Mouse (Mus musculus): ENCODE results near the gene Mctp2. TPM values are rescaled to one million over a fixed set of nuclear protein-coding genes. Genes with fewer than 3 reads are reported as not detected.

Gene Mctp2
- 0.73 and 0.81 TPM in 2 replicates for polyA plus RNA-seq (2012; rRNA removed)

- Histone ChIP-seq H3K4me1 (ENCODE audit: control insufficient read depth, insufficient read depth, low read length) (no peaks in the 10 kb centered on the region), H3K4me3 (ENCODE audit: insufficient read depth, low read length) (peak within 1 kb of the TSS; percentile 43), H3K27ac (ENCODE audit: insufficient read depth, low read length) (no peak within 1 kb of the TSS)
- TF ChIP-seq POLR2A (IDR thresholded peaks at IDR 0.05; ENCODE audit: extremely low read depth, insufficient read depth, low read length) (no peak), CTCF (IDR thresholded peaks at IDR 0.05; ENCODE audit: extremely low read depth, insufficient read depth, low read length) (no peak)
Measured at GRCm38 (mm10) chr7:72306382-72306841, at the start of gene Mctp2. Mctp2 (minus strand) TSS chr7:72306608.

- Histone ChIP-seq H3K4me3 (ENCODE audit: insufficient read depth, low read length) (no peak overlapping the region), H3K4me1 (ENCODE audit: control insufficient read depth, insufficient read depth, low read length) (no peaks in the 10 kb centered on the region), H3K27ac (ENCODE audit: insufficient read depth, low read length) (no peak overlapping the region)
- TF ChIP-seq CTCF (IDR thresholded peaks at IDR 0.05; ENCODE audit: extremely low read depth, insufficient read depth, low read length): no peak
- no peak for TF ChIP-seq POLR2A (IDR thresholded peaks at IDR 0.05; ENCODE audit: extremely low read depth, insufficient read depth, low read length)
Measured at GRCm38 (mm10) chr7:72345901-72346300, 39.5 kb upstream of the Mctp2 start.

GRCm38 (mm10) chr7:72343751-72344150 lies 37.3 kb upstream of the Mctp2 start:
- TF ChIP-seq CTCF (IDR thresholded peaks at IDR 0.05; ENCODE audit: extremely low read depth, insufficient read depth, low read length): no peak
- no peak for TF ChIP-seq POLR2A (IDR thresholded peaks at IDR 0.05; ENCODE audit: extremely low read depth, insufficient read depth, low read length)
- H3K4me3 ChIP-seq (ENCODE audit: insufficient read depth, low read length): no peak overlapping the region
- no peak overlapping the region for H3K27ac ChIP-seq (ENCODE audit: insufficient read depth, low read length)
- H3K4me1 ChIP-seq (ENCODE audit: control insufficient read depth, insufficient read depth, low read length): no peaks in the 10 kb centered on the region

GRCm38 (mm10) chr7:72342822-72343221 lies 36.4 kb upstream of the Mctp2 start:
- no peak overlapping the region for H3K27ac ChIP-seq (ENCODE audit: insufficient read depth, low read length)
- H3K4me1 ChIP-seq (ENCODE audit: control insufficient read depth, insufficient read depth, low read length): no peaks in the 10 kb centered on the region
- TF ChIP-seq CTCF (IDR thresholded peaks at IDR 0.05; ENCODE audit: extremely low read depth, insufficient read depth, low read length) (no peak), POLR2A (IDR thresholded peaks at IDR 0.05; ENCODE audit: extremely low read depth, insufficient read depth, low read length) (no peak)

GRCm38 (mm10) chr7:72325961-72326360 lies 19.6 kb upstream of the Mctp2 start:
- Histone ChIP-seq H3K4me3 (ENCODE audit: insufficient read depth, low read length) (no peak overlapping the region), H3K4me1 (ENCODE audit: control insufficient read depth, insufficient read depth, low read length) (no peaks in the 10 kb centered on the region), H3K27ac (ENCODE audit: insufficient read depth, low read length) (no peak overlapping the region)
- TF ChIP-seq POLR2A (IDR thresholded peaks at IDR 0.05; ENCODE audit: extremely low read depth, insufficient read depth, low read length) (no peak), CTCF (IDR thresholded peaks at IDR 0.05; ENCODE audit: extremely low read depth, insufficient read depth, low read length) (no peak)

More at GRCm38 (mm10) chr7:72342822-72343221, 36.4 kb upstream of the Mctp2 start:
- no peak overlapping the region for H3K4me3 ChIP-seq (ENCODE audit: insufficient read depth, low read length)

- Histone ChIP-seq H3K4me3 (ENCODE audit: insufficient read depth, low read length) (no peak overlapping the region), H3K27ac (ENCODE audit: insufficient read depth, low read length) (no peak overlapping the region), H3K4me1 (ENCODE audit: control insufficient read depth, insufficient read depth, low read length) (no peaks in the 10 kb centered on the region)
- TF ChIP-seq CTCF (IDR thresholded peaks at IDR 0.05; ENCODE audit: extremely low read depth, insufficient read depth, low read length) (no peak), POLR2A (IDR thresholded peaks at IDR 0.05; ENCODE audit: extremely low read depth, insufficient read depth, low read length) (no peak)
Measured at GRCm38 (mm10) chr7:72320906-72321305, 14.5 kb upstream of the Mctp2 start.

GRCm38 (mm10) chr7:72320441-72320840 lies 14.0 kb upstream of the Mctp2 start:
- no peaks in the 10 kb centered on the region for H3K4me1 ChIP-seq (ENCODE audit: control insufficient read depth, insufficient read depth, low read length)
- no peak for TF ChIP-seq POLR2A (IDR thresholded peaks at IDR 0.05; ENCODE audit: extremely low read depth, insufficient read depth, low read length)
- no peak for TF ChIP-seq CTCF (IDR thresholded peaks at IDR 0.05; ENCODE audit: extremely low read depth, insufficient read depth, low read length)
- H3K4me3 ChIP-seq (ENCODE audit: insufficient read depth, low read length): no peak overlapping the region
- H3K27ac ChIP-seq (ENCODE audit: insufficient read depth, low read length): no peak overlapping the region

GRCm38 (mm10) chr7:72314395-72315060 lies 8.1 kb upstream of the Mctp2 start:
- Histone ChIP-seq H3K4me3 (ENCODE audit: insufficient read depth, low read length) (no peak overlapping the region), H3K27ac (ENCODE audit: insufficient read depth, low read length) (no peak overlapping the region), H3K4me1 (ENCODE audit: control insufficient read depth, insufficient read depth, low read length) (no peaks in the 10 kb centered on the region)
- TF ChIP-seq CTCF (IDR thresholded peaks at IDR 0.05; ENCODE audit: extremely low read depth, insufficient read depth, low read length): no peak
- no peak for TF ChIP-seq POLR2A (IDR thresholded peaks at IDR 0.05; ENCODE audit: extremely low read depth, insufficient read depth, low read length)

GRCm38 (mm10) chr7:72313908-72314307 lies 7.5 kb upstream of the Mctp2 start:
- Histone ChIP-seq H3K4me1 (ENCODE audit: control insufficient read depth, insufficient read depth, low read length) (no peaks in the 10 kb centered on the region), H3K4me3 (ENCODE audit: insufficient read depth, low read length) (no peak overlapping the region), H3K27ac (ENCODE audit: insufficient read depth, low read length) (no peak overlapping the region)
- TF ChIP-seq POLR2A (IDR thresholded peaks at IDR 0.05; ENCODE audit: extremely low read depth, insufficient read depth, low read length): no peak
- no peak for TF ChIP-seq CTCF (IDR thresholded peaks at IDR 0.05; ENCODE audit: extremely low read depth, insufficient read depth, low read length)

- Histone ChIP-seq H3K4me3 (ENCODE audit: insufficient read depth, low read length) (no peak overlapping the region), H3K4me1 (ENCODE audit: control insufficient read depth, insufficient read depth, low read length) (no peaks in the 10 kb centered on the region), H3K27ac (ENCODE audit: insufficient read depth, low read length) (no peak overlapping the region)
- no peak for TF ChIP-seq POLR2A (IDR thresholded peaks at IDR 0.05; ENCODE audit: extremely low read depth, insufficient read depth, low read length)
Measured at GRCm38 (mm10) chr7:72311582-72311981, 5.2 kb upstream of the Mctp2 start.
